Mouse (Mus musculus): ENCODE results near the gene Olfr1392.
A peak's percentile ranks its signal among the peaks of the same experiment; 100 is the strongest.
"Not testable (repeated sequence)": the region's sequence is repeated elsewhere in the genome, so short reads cannot be mapped to it uniquely, and the experiment has no call there.

Gene Olfr1392

DNA sequence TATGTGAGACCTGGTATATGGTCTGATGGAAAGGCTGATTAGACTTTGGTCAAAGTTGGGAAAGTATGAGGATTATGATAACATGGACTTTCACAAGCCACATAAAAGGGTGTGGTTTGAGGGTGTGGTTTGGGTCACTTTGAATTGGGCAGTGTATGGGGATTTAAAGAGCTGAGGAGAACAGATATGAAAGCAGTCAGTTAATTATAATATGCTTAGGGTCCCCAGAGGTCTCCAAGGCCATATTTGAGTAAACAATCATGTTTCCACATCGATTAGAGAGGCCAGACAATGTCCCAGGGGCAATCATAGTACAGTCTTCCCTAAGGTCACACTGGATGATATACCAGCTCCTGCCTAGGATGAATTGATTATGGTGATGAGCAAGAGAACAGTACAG, at the start of gene Olfr1392:
Gene Olfr1392, plus strand, starts transcription at position 301 of the 400 bp plus-strand sequence.
- not testable (repeated sequence) for DNase-seq (ENCODE audit: low read depth, low spot score)

DNA sequence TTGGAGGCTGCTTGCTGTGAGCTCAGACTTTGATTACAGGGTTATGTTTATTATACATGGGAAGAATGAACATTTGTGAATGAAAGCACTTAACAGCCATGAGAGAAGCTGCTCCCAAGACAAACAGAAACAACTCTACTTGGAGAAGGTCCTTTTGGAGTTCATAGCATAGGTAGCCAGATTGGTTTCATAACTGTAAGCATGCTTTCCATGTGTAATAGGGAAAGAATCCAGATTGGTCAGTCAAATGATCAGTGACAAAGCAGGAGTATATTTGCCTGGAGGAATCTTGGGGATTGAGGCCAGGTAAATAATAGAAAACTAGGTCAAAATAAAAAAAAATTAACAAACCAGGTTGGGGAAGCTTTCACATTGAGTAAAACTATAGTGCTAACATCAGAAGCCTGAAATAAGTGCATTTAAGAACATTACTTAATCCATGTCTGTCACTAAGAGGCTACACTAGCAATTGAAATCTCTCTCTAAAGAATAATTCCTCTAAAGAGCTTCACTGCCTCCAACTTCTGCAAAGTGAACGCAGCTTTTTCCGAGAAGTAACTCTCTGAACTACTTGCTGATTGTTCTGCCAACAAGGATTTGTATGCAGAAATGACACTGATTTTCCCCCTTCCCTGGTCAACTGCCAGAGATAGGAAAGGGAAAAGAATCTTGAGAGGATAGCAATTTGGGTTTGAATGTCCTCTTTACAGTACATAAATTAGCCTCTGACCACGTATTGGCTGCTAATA, 49.4 kb upstream of the Olfr1392 start:
- DNase-seq (ENCODE audit: low read depth, low spot score): no peak

DNA sequence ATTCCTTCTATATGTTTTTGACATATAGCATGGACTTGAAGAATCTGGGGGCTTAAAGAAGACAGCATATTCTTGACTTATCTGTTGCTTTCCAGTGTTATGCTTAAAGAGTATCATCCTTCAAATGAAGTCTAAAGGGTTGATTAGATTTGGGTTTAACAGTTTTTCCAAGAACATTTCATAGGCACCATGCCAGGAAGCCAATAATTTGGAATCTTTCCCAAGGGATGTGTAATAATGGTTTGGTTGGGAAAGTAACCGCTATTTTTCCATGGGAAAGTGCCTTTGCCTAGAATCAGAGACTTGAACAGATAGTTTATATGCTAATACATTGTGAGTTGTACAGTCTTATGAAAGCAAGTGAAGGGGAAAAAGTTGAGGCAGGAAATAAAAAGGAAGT, 48.2 kb upstream of the Olfr1392 start:
- DNase-seq (ENCODE audit: low read depth, low spot score): no peak

DNA sequence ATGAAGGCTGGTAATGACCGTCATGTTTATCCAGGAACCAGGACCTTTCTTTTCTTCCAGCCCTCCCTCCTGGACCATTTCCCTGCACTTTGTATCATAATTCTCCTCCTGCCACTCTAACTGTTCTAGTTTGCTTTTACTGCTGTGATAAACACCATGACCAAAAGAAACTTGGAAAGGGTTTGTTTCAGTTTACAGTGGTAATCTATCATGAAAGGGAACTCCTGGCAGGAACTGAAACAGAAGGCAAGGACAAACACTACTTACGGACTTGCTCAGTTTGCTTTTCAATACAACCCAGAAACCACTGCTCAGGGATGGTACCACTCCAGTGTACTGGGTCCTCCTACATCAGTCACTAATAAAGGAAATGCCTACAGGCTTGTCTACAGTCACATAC, 47.5 kb upstream of the Olfr1392 start:
- no peak for DNase-seq (ENCODE audit: low read depth, low spot score)

DNA sequence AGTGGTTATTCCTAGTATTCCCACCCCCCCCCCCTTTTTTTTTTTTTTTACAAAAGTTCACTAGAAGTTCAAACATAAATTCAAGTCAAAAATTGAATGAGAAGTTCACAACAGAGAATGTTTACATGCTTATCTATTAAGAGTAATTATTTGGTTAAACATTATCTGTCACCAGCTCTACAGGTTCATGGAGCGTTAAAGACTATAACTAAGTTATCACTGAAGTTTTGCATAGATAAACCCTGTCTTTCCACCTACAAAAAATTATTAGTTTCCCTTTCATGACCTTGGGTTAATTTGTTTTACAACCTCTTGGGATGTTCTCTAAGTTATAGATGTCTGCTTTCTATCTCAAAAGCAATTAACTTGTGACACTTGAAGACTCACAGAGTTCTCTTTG, 44.8 kb upstream of the Olfr1392 start:
- DNase-seq (ENCODE audit: low read depth, low spot score): no peak

DNA sequence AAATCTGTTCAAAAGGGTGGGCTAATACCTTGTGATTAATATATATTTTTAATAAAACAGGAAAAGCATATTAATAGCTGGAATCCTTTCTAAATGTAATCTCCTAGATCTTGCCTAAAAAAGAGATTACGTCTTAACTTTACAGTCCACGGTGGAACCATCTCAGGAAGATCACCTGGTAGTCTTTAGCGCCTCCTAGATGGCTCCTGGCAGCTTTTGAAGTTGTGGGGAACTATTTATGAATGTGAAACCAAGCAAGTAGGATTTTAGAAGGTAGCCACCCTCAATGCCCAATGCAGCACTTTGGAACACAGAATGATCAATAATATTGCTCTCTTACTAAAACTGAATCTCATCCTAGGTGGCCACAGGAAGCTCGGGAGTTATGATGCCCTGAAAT, 44.2 kb upstream of the Olfr1392 start:
- DNase-seq (ENCODE audit: low read depth, low spot score): no peak

DNA sequence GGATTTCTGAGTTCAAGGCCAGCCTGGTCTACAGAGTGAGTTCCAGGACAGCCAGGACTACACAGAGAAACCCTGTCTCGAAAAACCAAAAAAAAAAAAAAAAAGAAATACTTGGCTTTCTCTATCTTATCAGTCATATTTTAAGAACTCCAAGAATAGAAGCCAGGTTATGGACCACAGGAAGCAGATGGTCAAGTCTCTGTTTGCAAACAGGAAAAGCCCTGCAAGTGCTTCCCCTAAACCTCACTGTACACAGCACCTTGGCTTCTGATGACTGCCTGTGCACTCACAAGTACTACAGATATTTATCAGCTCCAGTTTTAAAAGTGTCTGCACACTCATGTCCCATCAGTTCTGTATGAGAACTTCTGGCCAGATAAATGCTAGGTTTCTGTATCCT, 43.6 kb upstream of the Olfr1392 start:
- no peak for DNase-seq (ENCODE audit: low read depth, low spot score)

DNA sequence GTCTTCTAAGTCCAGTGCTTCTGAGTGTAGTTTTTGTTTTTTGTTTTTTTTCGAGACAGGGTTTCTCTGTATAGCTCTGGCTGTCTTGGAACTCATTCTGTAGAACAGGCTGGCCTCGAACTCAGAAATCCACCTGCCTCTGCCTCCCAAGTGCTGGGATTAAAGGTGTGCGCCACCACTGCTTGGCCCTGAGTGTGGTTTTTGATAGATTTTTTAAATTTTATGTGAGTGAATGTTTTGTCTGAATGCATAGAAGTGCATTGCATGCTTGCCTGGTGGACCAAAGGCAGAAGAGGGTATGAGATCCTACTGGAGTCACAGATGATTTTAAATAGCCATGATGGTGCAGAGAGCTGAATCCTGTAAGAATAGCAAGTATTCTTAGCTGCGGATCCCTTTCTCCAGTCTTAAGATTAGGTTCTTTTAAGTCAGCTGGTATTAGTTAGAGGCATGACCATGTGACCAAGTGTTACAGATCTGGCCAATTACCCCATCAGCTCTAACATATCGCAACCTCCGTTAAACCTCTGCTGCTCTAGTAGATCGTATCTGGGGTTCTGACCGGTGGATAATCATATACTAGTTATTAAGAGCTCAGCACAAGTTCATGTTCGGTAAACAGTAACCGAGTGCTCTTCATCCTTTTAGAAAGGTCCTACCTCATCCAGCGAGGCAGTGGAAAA, 42.0 kb upstream of the Olfr1392 start:
- no peak for DNase-seq (ENCODE audit: low read depth, low spot score)

DNA sequence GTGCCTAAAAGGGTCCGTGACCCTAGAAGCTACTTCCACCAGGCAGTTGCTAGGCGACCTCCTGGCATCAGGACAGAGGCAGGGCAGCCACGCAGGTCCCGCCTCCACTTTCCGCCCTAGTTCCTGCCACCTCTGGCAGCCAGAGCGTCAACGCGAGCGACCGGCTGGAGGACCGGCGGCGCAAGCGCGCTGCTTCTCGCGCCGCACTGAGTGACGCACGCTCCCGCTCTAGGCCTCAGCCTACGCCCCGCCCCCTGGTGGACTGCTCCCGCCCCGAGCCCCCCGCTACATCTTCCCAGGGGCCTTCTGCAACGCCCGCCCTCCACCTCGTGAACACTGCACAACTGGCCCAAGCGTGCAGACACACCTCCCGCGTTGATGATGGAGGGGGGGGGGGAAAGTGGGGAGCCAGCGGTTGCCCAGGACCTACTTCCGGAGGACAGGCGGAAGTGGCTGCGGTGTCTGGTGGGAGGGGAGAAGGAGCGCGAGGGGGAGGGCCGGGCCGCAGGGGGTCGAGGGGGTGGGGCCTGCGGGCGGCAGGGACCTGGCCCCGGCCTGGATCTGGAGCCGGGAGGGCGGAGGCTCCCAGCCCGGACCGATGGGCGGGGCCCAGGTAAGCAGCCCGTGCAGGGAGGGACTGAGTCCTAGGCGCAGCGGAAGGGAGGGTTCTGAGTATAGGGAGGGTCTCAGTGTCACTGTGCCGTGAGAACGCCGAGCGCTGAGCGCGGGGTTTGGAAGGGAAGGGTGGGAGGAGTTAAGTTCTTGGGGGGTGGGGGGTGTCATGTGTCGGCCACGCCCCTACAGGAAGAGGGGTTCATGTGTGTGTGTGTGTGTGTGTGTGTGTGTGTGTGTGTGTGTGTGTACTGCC, 41.1 kb upstream of the Olfr1392 start, which contains the start of gene Mgat1:
Gene Mgat1, plus strand, starts transcription at position 465 of the 868 bp plus-strand sequence.
- DNase-seq (ENCODE audit: low read depth, low spot score): peak; percentile 98

DNA sequence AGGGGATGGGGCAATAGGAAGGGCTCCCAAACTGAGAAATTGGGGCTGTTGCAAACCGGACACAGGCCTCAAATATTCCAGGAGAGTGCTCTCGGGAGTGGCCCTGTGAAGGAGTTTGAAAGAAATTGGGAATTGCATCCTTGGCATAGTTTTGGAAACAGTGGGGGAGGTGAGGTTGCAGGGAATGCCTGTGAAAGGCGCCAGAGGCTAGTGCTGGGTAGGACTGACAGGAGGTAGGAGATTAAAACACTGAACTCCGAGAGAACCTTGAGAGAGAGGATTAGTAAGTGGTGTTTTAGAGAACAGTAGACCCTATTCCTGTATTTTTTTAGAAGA, 40.5 kb upstream of the Olfr1392 start:
- no peak for DNase-seq (ENCODE audit: low read depth, low spot score)

DNA sequence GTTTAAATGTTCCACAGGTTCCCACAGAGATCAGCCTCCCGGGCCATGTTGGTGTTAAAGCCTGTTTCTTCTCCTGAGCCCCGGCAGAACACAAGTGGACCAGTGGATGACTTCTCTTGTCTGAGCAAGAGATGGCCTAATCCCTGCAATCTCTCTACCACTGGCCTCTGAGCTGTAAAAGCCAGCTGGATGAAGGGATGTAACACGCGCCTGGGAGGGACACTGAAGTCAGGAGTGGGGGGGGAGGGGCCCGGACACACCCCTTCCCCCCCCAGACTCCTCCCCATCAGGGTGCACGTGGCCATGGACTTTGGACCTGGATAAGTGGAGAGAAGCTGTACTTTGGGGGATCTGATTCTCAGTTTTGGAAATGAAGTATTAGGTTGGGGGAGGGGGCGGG, 39.9 kb upstream of the Olfr1392 start:
- peak; percentile 47 for DNase-seq (ENCODE audit: low read depth, low spot score)

DNA sequence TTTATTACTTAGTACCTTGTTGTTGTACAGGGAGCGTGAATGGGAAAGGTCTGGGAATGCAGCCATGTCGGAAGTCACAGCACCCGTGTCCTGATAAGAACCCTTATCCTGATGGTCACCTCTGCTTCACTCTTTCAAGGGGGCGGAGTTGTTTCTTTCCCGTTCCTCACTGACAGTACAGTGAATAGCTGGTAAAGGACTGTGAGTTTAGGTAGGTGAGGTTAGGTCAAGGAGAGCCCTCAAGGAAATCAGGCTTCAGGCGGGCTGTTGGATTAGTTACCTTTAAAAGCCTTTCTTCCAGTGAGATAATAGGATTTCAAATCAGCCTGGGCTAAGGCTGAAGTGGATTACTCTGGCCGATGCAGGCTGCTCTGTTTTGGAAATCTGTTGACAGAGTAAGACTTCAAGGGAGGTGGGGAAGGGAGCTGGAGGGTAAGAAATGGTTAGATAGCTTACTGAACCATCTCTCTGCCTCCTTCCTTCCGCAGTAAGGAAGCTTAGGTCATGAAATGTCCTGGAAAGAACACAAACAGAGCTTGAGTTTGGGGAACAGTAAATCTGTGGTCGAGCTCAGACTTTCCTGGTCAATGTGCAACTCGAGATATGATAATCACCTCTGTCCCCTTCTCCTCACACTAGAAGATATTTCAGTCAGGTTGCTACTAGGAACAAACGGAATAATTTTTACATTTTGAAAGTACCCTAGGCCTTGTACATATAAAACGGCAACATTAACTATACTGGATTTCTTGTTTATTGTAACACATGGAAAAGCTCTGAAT, 39.3 kb upstream of the Olfr1392 start:
- DNase-seq (ENCODE audit: low read depth, low spot score): no peak

DNA sequence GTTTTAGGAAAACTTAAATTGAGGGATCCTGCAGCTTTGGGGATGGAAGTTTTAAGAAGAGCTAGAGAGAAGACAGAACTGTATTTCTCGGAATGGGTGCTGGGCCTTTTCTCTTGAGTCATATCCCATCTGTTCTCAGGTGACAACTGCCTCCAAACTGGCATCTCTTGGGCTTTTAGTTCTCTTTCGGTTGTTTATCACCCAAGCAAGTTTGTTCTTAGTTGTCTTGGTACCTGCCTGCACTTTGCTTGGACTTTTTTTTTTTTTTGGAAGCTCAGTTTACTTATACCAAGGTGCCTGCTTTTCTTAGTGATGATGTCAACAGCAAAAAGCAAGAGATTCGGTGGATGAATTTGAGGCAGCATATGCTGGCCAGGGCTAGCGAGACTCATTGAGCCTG, 38.6 kb upstream of the Olfr1392 start:
- DNase-seq (ENCODE audit: low read depth, low spot score): no peak

DNA sequence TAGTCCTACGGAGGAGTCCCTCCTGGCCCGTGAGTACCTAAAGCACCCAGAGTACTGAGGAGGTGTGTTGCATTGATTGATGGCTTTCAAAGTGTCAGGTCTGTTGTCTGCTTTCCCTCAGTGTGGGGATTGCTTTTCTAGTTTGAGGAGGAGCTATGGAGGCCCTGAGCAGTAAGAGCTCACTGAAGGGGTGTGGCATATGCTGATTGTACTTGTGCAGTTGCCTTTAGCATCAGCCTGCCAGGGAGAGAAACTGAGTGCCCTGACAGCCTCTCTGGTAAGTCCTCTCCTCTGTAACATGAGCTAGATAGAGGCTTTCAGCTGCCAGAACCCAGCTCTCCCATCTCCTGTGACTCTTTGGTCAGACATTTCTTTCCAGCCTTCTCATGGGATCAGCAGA, 37.8 kb upstream of the Olfr1392 start:
- DNase-seq (ENCODE audit: low read depth, low spot score): no peak

DNA sequence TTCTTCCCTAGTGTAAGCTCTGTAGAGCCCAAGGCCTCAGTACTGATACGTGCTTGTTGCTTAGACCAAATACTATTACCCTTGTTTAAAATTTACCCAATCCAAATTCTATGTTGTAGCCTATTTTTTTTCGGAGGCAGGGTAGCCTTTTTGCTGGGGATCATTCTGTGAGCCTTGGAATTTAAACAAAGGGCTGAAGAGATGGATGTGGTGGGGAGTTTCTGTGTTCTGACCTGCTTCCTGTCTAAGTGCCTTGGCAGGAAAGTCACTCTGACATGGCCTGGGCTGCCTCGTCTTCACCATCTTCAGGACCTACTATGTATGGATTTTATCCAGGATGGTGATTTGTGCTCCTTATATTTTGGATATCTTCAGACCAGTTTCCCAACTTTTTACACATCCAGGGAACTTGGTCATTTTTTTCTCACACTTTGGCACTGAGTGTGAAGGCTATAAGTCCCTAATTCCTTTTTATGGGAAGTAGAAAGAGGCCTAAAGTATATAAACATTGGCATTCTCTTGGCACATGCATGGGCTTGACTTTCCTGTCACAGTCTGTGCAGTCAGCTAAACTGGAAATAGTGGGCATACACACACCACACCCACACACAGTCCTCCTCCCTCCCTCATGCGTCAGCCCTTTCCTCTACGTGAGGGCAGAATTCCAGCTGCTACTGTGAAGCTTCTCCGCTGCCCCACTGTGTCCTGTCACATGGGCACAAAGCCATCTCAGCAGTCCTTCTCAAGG, 36.7 kb upstream of the Olfr1392 start:
- DNase-seq (ENCODE audit: low read depth, low spot score): no peak

DNA sequence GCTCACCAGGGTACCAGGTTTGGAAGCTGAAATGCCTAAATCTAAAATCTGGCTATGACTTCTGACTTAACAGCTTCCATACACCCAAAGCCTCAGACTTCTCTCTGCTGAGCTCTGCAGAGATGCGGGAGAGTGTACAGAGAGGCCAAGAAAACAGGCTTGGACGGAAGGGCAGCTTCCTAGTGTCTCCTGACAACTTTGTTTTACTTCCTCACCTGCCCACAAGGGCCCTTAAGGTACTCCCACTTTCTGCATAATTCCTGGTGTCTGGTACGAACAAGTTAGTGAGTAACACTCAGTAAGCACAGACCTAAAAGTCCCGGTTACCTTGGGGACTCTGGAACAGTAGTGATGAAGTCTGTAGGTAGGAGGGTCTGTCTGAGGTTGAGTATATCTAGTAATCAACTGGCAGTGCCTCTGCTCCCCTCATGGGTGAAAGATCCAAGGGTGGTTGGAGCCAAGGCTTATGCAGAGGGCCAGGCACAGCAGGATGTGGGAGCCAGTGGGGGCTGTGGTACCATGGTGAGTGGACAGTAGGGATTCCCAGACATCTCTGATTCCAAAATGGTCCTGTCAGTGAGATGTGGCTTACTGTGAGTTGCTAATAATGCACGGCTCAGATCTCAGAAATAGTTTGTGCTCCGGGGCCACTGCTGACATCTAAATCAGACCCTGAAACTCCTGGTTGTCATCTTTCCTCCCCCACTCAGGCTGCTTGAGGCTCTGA, 35.9 kb upstream of the Olfr1392 start:
- DNase-seq (ENCODE audit: low read depth, low spot score): no peak

DNA sequence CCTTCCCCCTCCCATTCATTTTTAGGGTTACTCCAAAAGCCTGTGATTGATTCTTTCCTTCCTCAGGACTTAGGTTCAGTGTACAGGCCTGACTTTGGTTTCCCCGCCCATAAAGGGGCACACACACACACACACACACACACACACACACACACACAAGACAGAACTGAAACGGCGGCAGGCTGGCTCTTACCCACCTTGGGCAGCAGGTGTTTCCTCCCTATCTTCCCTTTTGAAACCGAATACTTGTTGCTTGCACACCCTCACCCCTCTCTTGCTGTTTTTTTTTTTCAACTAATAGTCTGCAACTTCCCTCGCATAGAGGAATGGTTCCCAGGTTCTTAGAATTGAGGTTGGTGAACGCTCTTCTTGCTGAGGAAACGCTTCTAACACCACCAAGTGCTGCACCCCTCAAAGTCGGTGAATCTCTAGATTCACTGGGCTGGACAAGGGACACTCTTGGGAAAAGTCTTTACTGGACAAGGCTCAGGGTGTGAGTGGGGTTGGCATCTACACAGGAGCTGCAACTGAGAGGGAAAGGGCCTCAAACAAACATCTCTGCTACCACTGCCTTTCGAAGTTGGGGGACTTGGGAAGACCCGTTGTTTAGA, 35.2 kb upstream of the Olfr1392 start:
- no peak for DNase-seq (ENCODE audit: low read depth, low spot score)

DNA sequence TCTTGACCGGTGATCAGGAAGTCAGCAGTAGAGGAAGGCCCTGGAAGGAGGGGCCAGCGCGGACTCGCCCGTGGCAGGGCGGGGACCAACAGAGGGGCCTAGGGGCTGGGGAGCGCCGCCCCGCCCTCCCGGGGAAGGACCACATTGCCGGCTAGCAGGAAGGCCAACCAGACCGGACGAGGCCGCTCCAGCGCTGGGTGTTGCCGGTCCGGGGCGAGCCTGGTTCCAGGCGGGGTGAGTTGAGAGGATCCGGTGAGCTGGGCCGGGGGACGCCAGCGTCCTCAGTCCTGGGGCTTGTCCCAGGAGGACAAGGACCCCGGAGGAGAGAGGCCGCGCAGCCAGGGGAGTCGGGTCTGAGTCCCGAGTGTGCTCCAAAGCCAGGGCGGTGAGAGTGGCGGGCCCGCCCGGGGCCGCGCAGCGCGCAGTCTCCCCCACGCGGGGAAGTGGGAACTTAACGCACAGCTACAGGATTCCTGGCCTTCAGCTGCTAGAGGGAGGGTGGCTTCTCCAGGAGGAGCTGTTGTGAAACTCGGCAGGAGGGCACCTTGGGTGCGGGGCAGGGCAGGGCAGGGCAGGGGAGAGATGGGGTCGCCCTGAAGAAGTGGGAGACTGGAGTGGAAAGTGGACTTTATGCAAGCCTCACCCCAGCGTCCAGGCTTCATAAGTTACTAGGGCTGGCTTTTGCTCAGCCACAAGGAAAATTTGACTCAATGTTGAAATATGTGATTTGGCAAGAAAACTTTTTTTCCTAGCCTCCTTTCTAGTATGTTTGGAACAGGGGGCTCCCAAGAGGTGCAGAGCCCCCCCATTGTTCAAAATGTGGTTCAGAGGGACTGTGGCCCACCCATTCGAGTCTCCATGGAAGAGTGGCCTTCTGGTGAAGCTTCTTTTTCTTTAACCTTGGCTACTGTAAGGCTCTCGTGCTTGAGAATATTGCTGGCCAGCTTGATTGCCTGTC, 34.4 kb upstream of the Olfr1392 start:
- peak; percentile 41 for DNase-seq (ENCODE audit: low read depth, low spot score)

DNA sequence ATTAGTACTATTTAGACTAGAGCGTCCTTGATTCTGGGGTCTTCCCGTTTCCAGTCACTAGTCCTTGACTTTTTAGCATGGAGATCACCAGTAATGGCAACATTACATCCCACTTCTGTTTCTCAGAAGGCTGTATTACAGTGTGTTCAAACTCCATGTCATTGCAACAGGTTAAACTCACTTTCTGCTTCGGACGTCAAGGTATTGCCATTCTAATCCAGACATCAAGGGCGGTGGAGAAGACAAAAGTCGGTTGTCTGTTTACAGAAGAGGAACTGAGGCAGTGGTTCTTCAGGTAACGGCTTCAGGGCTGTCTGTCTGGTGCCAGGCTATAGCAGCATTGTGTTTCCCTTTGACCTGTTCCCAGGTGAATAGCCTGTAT, 33.7 kb upstream of the Olfr1392 start:
- no peak for DNase-seq (ENCODE audit: low read depth, low spot score)

Measured in ES-CJ7 (cell line).